Mouse (Mus musculus) brain, embryonic 14.5 days (tissue): ENCODE data around the gene Gm10642.

Source experiments
- CTCF ChIP-seq: fragments of 200-500 bp; IDR thresholded peaks from 2 replicates; pipeline ENCODE4 v1.5.1; 2012; ENCODE audit warnings: inconsistent platforms, mild to moderate bottlenecking, moderate library complexity, borderline replicate concordance; ENCODE audit not compliant: insufficient read depth, insufficient read length; ENCODE audit errors: extremely low read depth
- POLR2A ChIP-seq: fragments of 200-500 bp; IDR thresholded peaks from 2 replicates; pipeline ENCODE4 v1.6.1; 2012; ENCODE audit warnings: mild to moderate bottlenecking, inconsistent platforms, borderline replicate concordance; ENCODE audit not compliant: poor library complexity, insufficient read depth, insufficient read length, severe bottlenecking; ENCODE audit errors: extremely low read depth

GRCm38 (mm10) chr9:70703597-70704203, 47.6 kb downstream of the Gm10642 start:
- TF ChIP-seq POLR2A (no peak), CTCF (no peak)
